Mouse (Mus musculus) myocyte (in vitro differentiated cells): Measurements from ENCODE around the gene Zfp184.

ENCODE experiments used
- POLR2A ChIP-seq: IDR thresholded peaks from one replicate; pipeline ENCODE4 v1.6.1; 2011; ENCODE audit warnings: low read depth, mild to moderate bottlenecking, control low read depth, moderate library complexity; ENCODE audit not compliant: insufficient read length
- POLR2AphosphoS2 ChIP-seq: IDR thresholded peaks from one replicate; pipeline ENCODE4 v1.6.1; 2011; ENCODE audit warnings: low read depth, control low read depth; ENCODE audit not compliant: insufficient read length
- USF1 ChIP-seq: IDR thresholded peaks from one replicate; pipeline ENCODE4 v1.6.1; 2011; ENCODE audit warnings: low read depth, mild to moderate bottlenecking, control low read depth, moderate library complexity

GRCm38 (mm10) chr13:21924734-21925335 lies 20.1 kb upstream of the Zfp184 start:
- TF ChIP-seq POLR2A, result no peak
- TF ChIP-seq POLR2AphosphoS2, result no peak
- no peak for TF ChIP-seq USF1
